Mouse (Mus musculus) G1E (cell line): ENCODE data around the gene Filip1l.

Experiments used
- CTCF ChIP-seq: IDR thresholded peaks from 2 replicates; pipeline ENCODE4 v1.5.1; 2012; ENCODE audit warnings: low read depth, low read length, inconsistent platforms, mixed read lengths
- GATA1 ChIP-seq: IDR thresholded peaks from 2 replicates; pipeline ENCODE4 v1.6.1; 2012; ENCODE audit warnings: borderline replicate concordance, low read length, inconsistent platforms, mixed read lengths

DNA sequence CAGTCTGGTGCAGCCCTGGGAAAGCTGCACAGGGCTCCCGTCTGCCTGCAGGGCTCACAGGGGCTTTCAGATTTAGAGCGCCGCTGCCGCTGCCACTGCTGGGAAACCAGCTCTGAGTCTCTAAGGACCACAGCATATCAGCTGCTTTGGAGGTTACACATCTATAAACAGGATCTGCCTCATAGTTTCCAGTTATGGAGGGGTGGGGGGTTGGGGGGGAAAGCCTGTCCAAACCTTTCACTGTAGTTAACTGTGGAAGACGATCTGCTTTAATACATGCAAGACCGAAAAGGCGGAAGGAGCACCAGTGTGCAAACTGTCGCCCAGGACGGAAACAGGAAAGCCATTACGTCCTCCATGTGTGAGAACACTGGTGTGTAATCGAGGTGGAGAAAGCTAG is 40.3 kb downstream of the Filip1l start:
- TF ChIP-seq CTCF (no peak), GATA1 (no peak)
